Mouse (Mus musculus): Measurements from ENCODE around the gene Pcnx. TPM values are rescaled to one million over a fixed set of nuclear protein-coding genes. Genes with fewer than 3 reads are reported as not detected.

Pcnx gene
- polyA plus RNA-seq, 1 experiment from 2014 or later: 13.3 TPM

- Histone ChIP-seq H3K9me3 (replicated peaks; ENCODE audit: control insufficient read depth, low read length) (no peaks in the 10 kb centered on the region), H3K4me1 (ENCODE audit: control insufficient read depth, insufficient read depth, low read length) (no peaks in the 10 kb centered on the region), H3K27me3 (ENCODE audit: control insufficient read depth, insufficient read depth, low read length) (no peaks in the 10 kb centered on the region), H3K36me3 (replicated peaks; ENCODE audit: control insufficient read depth, insufficient read depth, low read depth, low read length) (no peaks in the 10 kb centered on the region), H3K4me2 (ENCODE audit: low read depth, low read length) (no peak overlapping the region), H3K4me3 (ENCODE audit: low read depth, low read length) (no peak overlapping the region), H3K27ac (replicated peaks; ENCODE audit: low read depth, low read length) (no peak overlapping the region), H3K9ac (replicated peaks; ENCODE audit: low read length) (no peak overlapping the region)
- WGBS: 89% methylated on average over 4 of the region's 4 CpGs
- ATAC-seq (replicated peaks; ENCODE audit: insufficient number of reproducible peaks, low FRiP score, low TSS enrichment, low read depth) (no peak), DNase-seq (ENCODE audit: low spot score) (no peak)
These were observed 26.2 kb downstream of the Pcnx start for GRCm38 (mm10) chr12:81885982-81886381.

GRCm38 (mm10) chr12:81888954-81889353 is 29.1 kb downstream of the Pcnx start:
- no peaks in the 10 kb centered on the region for H3K36me3 ChIP-seq (replicated peaks; ENCODE audit: control insufficient read depth, insufficient read depth, low read depth, low read length)
- DNase-seq (ENCODE audit: low spot score) (no peak), ATAC-seq (replicated peaks; ENCODE audit: insufficient number of reproducible peaks, low FRiP score, low TSS enrichment, low read depth) (no peak)
- 95% methylated on average over 5 of the region's 5 CpGs for WGBS
- no peaks in the 10 kb centered on the region for H3K4me1 ChIP-seq (ENCODE audit: control insufficient read depth, insufficient read depth, low read length)
- H3K4me3 ChIP-seq (ENCODE audit: low read depth, low read length): no peak overlapping the region
- H3K4me2 ChIP-seq (ENCODE audit: low read depth, low read length): no peak overlapping the region
- no peaks in the 10 kb centered on the region for H3K9me3 ChIP-seq (replicated peaks; ENCODE audit: control insufficient read depth, low read length)
- H3K27me3 ChIP-seq (ENCODE audit: control insufficient read depth, insufficient read depth, low read length): no peaks in the 10 kb centered on the region
- no peak overlapping the region for H3K9ac ChIP-seq (replicated peaks; ENCODE audit: low read length)
- no peak overlapping the region for H3K27ac ChIP-seq (replicated peaks; ENCODE audit: low read depth, low read length)

GRCm38 (mm10) chr12:81891946-81892345 is 32.1 kb downstream of the Pcnx start:
- H3K4me3 ChIP-seq (ENCODE audit: low read depth, low read length): no peak overlapping the region
- no peaks in the 10 kb centered on the region for H3K36me3 ChIP-seq (replicated peaks; ENCODE audit: control insufficient read depth, insufficient read depth, low read depth, low read length)
- H3K4me1 ChIP-seq (ENCODE audit: control insufficient read depth, insufficient read depth, low read length): no peaks in the 10 kb centered on the region
- H3K4me2 ChIP-seq (ENCODE audit: low read depth, low read length): no peak overlapping the region
- no peak overlapping the region for H3K9ac ChIP-seq (replicated peaks; ENCODE audit: low read length)
- H3K27me3 ChIP-seq (ENCODE audit: control insufficient read depth, insufficient read depth, low read length): no peaks in the 10 kb centered on the region
- no peak for DNase-seq (ENCODE audit: low spot score)
- H3K27ac ChIP-seq (replicated peaks; ENCODE audit: low read depth, low read length): no peak overlapping the region
- H3K9me3 ChIP-seq (replicated peaks; ENCODE audit: control insufficient read depth, low read length): no peaks in the 10 kb centered on the region
- no peak for ATAC-seq (replicated peaks; ENCODE audit: insufficient number of reproducible peaks, low FRiP score, low TSS enrichment, low read depth)
- WGBS: 97% methylated on average over 1 of the region's 1 CpGs

- 91% methylated on average over 5 of the region's 5 CpGs for WGBS
- H3K9me3 ChIP-seq (replicated peaks; ENCODE audit: control insufficient read depth, low read length): no peaks in the 10 kb centered on the region
- H3K27ac ChIP-seq (replicated peaks; ENCODE audit: low read depth, low read length): no peak overlapping the region
- no peak overlapping the region for H3K9ac ChIP-seq (replicated peaks; ENCODE audit: low read length)
- ATAC-seq (replicated peaks; ENCODE audit: insufficient number of reproducible peaks, low FRiP score, low TSS enrichment, low read depth) (no peak), DNase-seq (ENCODE audit: low spot score) (no peak)
- H3K27me3 ChIP-seq (ENCODE audit: control insufficient read depth, insufficient read depth, low read length): no peaks in the 10 kb centered on the region
- no peak overlapping the region for H3K4me2 ChIP-seq (ENCODE audit: low read depth, low read length)
- H3K36me3 ChIP-seq (replicated peaks; ENCODE audit: control insufficient read depth, insufficient read depth, low read depth, low read length): no peaks in the 10 kb centered on the region
- no peak overlapping the region for H3K4me3 ChIP-seq (ENCODE audit: low read depth, low read length)
- H3K4me1 ChIP-seq (ENCODE audit: control insufficient read depth, insufficient read depth, low read length): no peaks in the 10 kb centered on the region
These were observed 34.5 kb downstream of the Pcnx start for GRCm38 (mm10) chr12:81894311-81894710.

GRCm38 (mm10) chr12:81895986-81896385 is 36.2 kb downstream of the Pcnx start:
- 89% methylated on average over 6 of the region's 6 CpGs for WGBS
- no peak overlapping the region for H3K4me3 ChIP-seq (ENCODE audit: low read depth, low read length)
- DNase-seq (ENCODE audit: low spot score): no peak
- no peaks in the 10 kb centered on the region for H3K4me1 ChIP-seq (ENCODE audit: control insufficient read depth, insufficient read depth, low read length)
- H3K9ac ChIP-seq (replicated peaks; ENCODE audit: low read length): no peak overlapping the region
- H3K4me2 ChIP-seq (ENCODE audit: low read depth, low read length): no peak overlapping the region
- H3K27me3 ChIP-seq (ENCODE audit: control insufficient read depth, insufficient read depth, low read length): no peaks in the 10 kb centered on the region
- H3K36me3 ChIP-seq (replicated peaks; ENCODE audit: control insufficient read depth, insufficient read depth, low read depth, low read length): no peaks in the 10 kb centered on the region
- H3K27ac ChIP-seq (replicated peaks; ENCODE audit: low read depth, low read length): no peak overlapping the region
- no peaks in the 10 kb centered on the region for H3K9me3 ChIP-seq (replicated peaks; ENCODE audit: control insufficient read depth, low read length)
- ATAC-seq (replicated peaks; ENCODE audit: insufficient number of reproducible peaks, low FRiP score, low TSS enrichment, low read depth): no peak

GRCm38 (mm10) chr12:81904456-81904855 is 44.6 kb downstream of the Pcnx start:
- H3K9ac ChIP-seq (replicated peaks; ENCODE audit: low read length): no peak overlapping the region
- H3K4me1 ChIP-seq (ENCODE audit: control insufficient read depth, insufficient read depth, low read length): no peaks in the 10 kb centered on the region
- H3K4me3 ChIP-seq (ENCODE audit: low read depth, low read length): no peak overlapping the region
- 93% methylated on average over 2 of the region's 2 CpGs for WGBS
- peaks cover 2% of the 10 kb centered on the region; the same call in 1 of the 2 replicates for H3K36me3 ChIP-seq (replicated peaks; ENCODE audit: control insufficient read depth, insufficient read depth, low read depth, low read length)
- H3K27me3 ChIP-seq (ENCODE audit: control insufficient read depth, insufficient read depth, low read length): no peaks in the 10 kb centered on the region
- no peak overlapping the region for H3K27ac ChIP-seq (replicated peaks; ENCODE audit: low read depth, low read length)
- no peaks in the 10 kb centered on the region for H3K9me3 ChIP-seq (replicated peaks; ENCODE audit: control insufficient read depth, low read length)
- H3K4me2 ChIP-seq (ENCODE audit: low read depth, low read length): no peak overlapping the region
- DNase-seq (ENCODE audit: low spot score): no peak
- ATAC-seq (replicated peaks; ENCODE audit: insufficient number of reproducible peaks, low FRiP score, low TSS enrichment, low read depth): no peak

GRCm38 (mm10) chr12:81905865-81906264 is 46.0 kb downstream of the Pcnx start:
- Histone ChIP-seq H3K4me1 (ENCODE audit: control insufficient read depth, insufficient read depth, low read length) (no peaks in the 10 kb centered on the region), H3K9me3 (replicated peaks; ENCODE audit: control insufficient read depth, low read length) (no peaks in the 10 kb centered on the region), H3K9ac (replicated peaks; ENCODE audit: low read length) (no peak overlapping the region), H3K4me3 (ENCODE audit: low read depth, low read length) (no peak overlapping the region), H3K4me2 (ENCODE audit: low read depth, low read length) (no peak overlapping the region), H3K27ac (replicated peaks; ENCODE audit: low read depth, low read length) (no peak overlapping the region), H3K36me3 (replicated peaks; ENCODE audit: control insufficient read depth, insufficient read depth, low read depth, low read length) (peaks cover 2% of the 10 kb centered on the region; the same call in 1 of the 2 replicates), H3K27me3 (ENCODE audit: control insufficient read depth, insufficient read depth, low read length) (no peaks in the 10 kb centered on the region)
- no peak for DNase-seq (ENCODE audit: low spot score)
- no peak for ATAC-seq (replicated peaks; ENCODE audit: insufficient number of reproducible peaks, low FRiP score, low TSS enrichment, low read depth)
- WGBS: 89% methylated on average over 2 of the region's 2 CpGs

- Histone ChIP-seq H3K27ac (replicated peaks; ENCODE audit: low read depth, low read length) (no peak overlapping the region), H3K36me3 (replicated peaks; ENCODE audit: control insufficient read depth, insufficient read depth, low read depth, low read length) (peaks cover 2% of the 10 kb centered on the region; the same call in 1 of the 2 replicates), H3K4me2 (ENCODE audit: low read depth, low read length) (no peak overlapping the region), H3K4me1 (ENCODE audit: control insufficient read depth, insufficient read depth, low read length) (no peaks in the 10 kb centered on the region), H3K9me3 (replicated peaks; ENCODE audit: control insufficient read depth, low read length) (no peaks in the 10 kb centered on the region), H3K9ac (replicated peaks; ENCODE audit: low read length) (no peak overlapping the region), H3K4me3 (ENCODE audit: low read depth, low read length) (no peak overlapping the region), H3K27me3 (ENCODE audit: control insufficient read depth, insufficient read depth, low read length) (no peaks in the 10 kb centered on the region)
- 54% methylated on average over 4 of the region's 4 CpGs for WGBS
- ATAC-seq (replicated peaks; ENCODE audit: insufficient number of reproducible peaks, low FRiP score, low TSS enrichment, low read depth) (no peak), DNase-seq (ENCODE audit: low spot score) (no peak)
These were observed 48.0 kb downstream of the Pcnx start for GRCm38 (mm10) chr12:81907741-81908357.

Measured in embryonic facial prominence, embryonic 11.5 days (tissue).